Mouse (Mus musculus): ENCODE measurements at regions not wholly inside any gene's neighbourhood (a gene's known extent, or its start where the extent isn't known, plus 50 kb on each side); places are given as distances from the start of the nearest gene placed in this dataset.

- ChIA-PET CTCF (no interaction called here), POLR2A (no interaction called here)
- in situ Hi-C loops (cut with MboI; ENCODE audit: low pct_unique_long_range_greater_than_20kb) = no loop called here
- ATAC-seq (no peak), DNase-seq (ENCODE audit: low read depth, low spot score) (no peak)
- H3K27me3 ChIP-seq = peaks cover 8% of the 10 kb centered on the region
- no peak for TF ChIP-seq CTCF (IDR thresholded peaks at IDR 0.05)
Observed at GRCm38 (mm10) chr1:185695394-185695793, 240.7 kb downstream of the Slc30a10 start.

DNA sequence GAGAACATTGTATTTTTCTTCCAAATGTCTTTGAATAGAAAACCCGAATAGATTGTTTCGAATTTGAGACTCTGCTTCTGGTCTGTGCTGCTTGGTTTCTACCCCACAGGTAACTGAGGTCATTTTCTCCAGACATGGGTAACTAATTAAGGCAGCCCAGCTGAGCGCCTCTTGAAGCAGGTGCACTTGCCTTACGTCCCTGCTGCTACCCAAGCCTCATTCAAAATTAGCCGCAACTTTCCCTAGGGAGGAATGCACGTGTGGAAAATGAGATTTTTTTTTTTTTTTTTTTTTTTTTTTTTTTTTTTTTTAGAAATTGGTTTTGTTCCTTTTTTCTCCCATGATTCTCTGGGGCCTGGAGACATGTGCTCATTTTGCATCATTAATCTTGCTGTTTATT, 245.1 kb downstream of the Slc30a10 start:
- DNase-seq (ENCODE audit: low read depth, low spot score) (no peak), ATAC-seq (no peak)
- POLR2A ChIA-PET = no interaction called here
- peaks cover 16% of the 10 kb centered on the region for H3K27me3 ChIP-seq
- no peak for TF ChIP-seq CTCF (IDR thresholded peaks at IDR 0.05)
- CTCF ChIA-PET = no interaction called here
- in situ Hi-C loops (cut with MboI; ENCODE audit: low pct_unique_long_range_greater_than_20kb) = no loop called here

DNA sequence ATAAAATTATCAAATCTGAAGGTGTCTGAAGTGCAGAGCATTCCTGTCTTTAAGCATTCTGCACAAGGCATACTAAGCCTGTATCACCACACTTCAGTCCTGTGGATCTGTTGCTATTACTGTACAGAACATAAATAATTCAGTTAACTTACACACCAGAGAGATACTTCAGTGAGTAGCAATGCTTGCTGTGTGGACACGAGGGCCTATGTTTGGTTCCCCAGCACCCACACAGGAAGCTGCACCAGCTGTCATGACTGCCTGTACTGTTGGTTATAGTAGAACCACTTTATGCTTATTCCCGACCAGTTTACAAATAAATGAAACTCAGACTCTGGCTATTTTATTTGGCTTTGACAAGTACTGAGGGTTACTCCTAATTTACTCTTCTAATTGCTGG, 271.7 kb downstream of the Slc30a10 start:
- in situ Hi-C loops (cut with MboI; ENCODE audit: low pct_unique_long_range_greater_than_20kb) = no loop called here
- TF ChIP-seq CTCF (IDR thresholded peaks at IDR 0.05) = no peak

GRCm38 (mm10) chr1:185726811-185727210, 272.2 kb downstream of the Slc30a10 start:
- DNase-seq (ENCODE audit: low read depth, low spot score) (no peak), ATAC-seq (no peak)
- ChIA-PET CTCF (interaction anchor here (1.4 kb wide), 1 partner anchor 27 kb away, joined by 4 read pairs; no protein-coding TSS in a partner anchor), POLR2A (no interaction called here)
- TF ChIP-seq CTCF (IDR thresholded peaks at IDR 0.05) = no peak
- no peaks in the 10 kb centered on the region for H3K27me3 ChIP-seq
- in situ Hi-C loops (cut with MboI; ENCODE audit: low pct_unique_long_range_greater_than_20kb) = no loop called here

More for the DNA sequence above, 271.7 kb downstream of the Slc30a10 start:
- DNase-seq (ENCODE audit: low read depth, low spot score) (no peak), ATAC-seq (no peak)
- H3K27me3 ChIP-seq = no peaks in the 10 kb centered on the region
- CTCF ChIA-PET = interaction anchor here (1.4 kb wide), 1 partner anchor 27 kb away, joined by 4 read pairs; no protein-coding TSS in a partner anchor
- POLR2A ChIA-PET = no interaction called here

GRCm38 (mm10) chr1:185727749-185728148, 273.1 kb downstream of the Slc30a10 start:
- no peaks in the 10 kb centered on the region for H3K27me3 ChIP-seq
- ATAC-seq (no peak), DNase-seq (ENCODE audit: low read depth, low spot score) (no peak)
- no peak for TF ChIP-seq CTCF (IDR thresholded peaks at IDR 0.05)
- in situ Hi-C loops (cut with MboI; ENCODE audit: low pct_unique_long_range_greater_than_20kb) = no loop called here
- CTCF ChIA-PET = interaction anchor here (1.4 kb wide), 1 partner anchor 26 kb away, joined by 4 read pairs; no protein-coding TSS in a partner anchor
- POLR2A ChIA-PET = no interaction called here

DNA sequence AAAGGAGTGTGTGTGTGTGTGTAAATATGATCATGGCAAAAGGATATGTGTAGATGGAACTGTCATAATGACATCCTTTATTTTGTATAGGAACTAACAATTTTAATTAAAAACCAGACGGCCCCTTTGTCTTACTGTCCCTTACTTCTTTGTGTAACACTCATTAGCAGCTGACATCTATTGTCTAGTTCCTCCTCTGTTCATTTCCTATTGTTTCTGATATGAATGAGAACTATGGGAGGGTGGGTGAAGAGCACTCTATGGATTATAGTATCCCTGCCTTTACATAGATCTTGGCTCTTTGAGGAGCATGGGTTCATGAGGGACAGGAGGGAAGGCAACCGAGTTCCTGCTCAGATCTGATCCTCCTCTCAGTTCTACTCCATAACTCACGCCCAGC, 273.8 kb downstream of the Slc30a10 start:
- in situ Hi-C loops (cut with MboI; ENCODE audit: low pct_unique_long_range_greater_than_20kb) = no loop called here
- CTCF ChIA-PET = no interaction called here
- POLR2A ChIA-PET = no interaction called here
- no peak for ATAC-seq
- no peak for TF ChIP-seq CTCF (IDR thresholded peaks at IDR 0.05)
- no peaks in the 10 kb centered on the region for H3K27me3 ChIP-seq
- no peak for DNase-seq (ENCODE audit: low read depth, low spot score)

GRCm38 (mm10) chr1:185731062-185731461, 276.4 kb downstream of the Slc30a10 start:
- CTCF ChIA-PET = no interaction called here
- in situ Hi-C loops (cut with MboI; ENCODE audit: low pct_unique_long_range_greater_than_20kb) = no loop called here

DNA sequence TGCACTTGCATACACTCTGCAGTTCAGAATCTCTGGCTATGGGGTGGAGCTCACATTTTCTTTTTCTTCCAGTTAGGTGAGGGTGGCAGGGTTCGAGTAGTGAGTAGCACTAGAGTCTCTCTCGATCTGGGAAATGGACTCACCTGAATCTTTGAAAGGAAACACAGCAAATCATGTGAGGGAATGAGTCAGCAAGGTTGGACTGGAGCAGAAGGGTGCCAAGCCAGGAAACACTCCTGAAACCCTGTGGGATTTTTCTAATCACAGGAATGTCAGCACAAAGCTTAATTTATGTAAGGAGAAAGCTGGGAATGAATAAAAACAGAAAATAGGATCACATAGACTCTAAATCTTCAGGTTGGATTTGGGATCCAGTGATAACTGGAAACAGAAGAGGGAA, 282.1 kb downstream of the Slc30a10 start:
- CTCF ChIA-PET = no interaction called here
- POLR2A ChIA-PET = interaction anchor here (0.6 kb wide), 1 partner anchor 1018 kb away, joined by 5 read pairs; no protein-coding TSS in a partner anchor
- TF ChIP-seq CTCF (IDR thresholded peaks at IDR 0.05) = no peak
- in situ Hi-C loops (cut with MboI; ENCODE audit: low pct_unique_long_range_greater_than_20kb) = no loop called here
- ATAC-seq (no peak), DNase-seq (ENCODE audit: low read depth, low spot score) (peak; percentile 53)
- H3K27me3 ChIP-seq = no peaks in the 10 kb centered on the region

More at GRCm38 (mm10) chr1:185731062-185731461, 276.4 kb downstream of the Slc30a10 start:
- TF ChIP-seq CTCF (IDR thresholded peaks at IDR 0.05) = no peak
- DNase-seq (ENCODE audit: low read depth, low spot score) (no peak), ATAC-seq (no peak)
- POLR2A ChIA-PET = no interaction called here
- no peaks in the 10 kb centered on the region for H3K27me3 ChIP-seq

- ATAC-seq (peak; percentile 31), DNase-seq (ENCODE audit: low read depth, low spot score) (no peak)
- no peaks in the 10 kb centered on the region for H3K27me3 ChIP-seq
- no peak for TF ChIP-seq CTCF (IDR thresholded peaks at IDR 0.05)
- in situ Hi-C loops (cut with MboI; ENCODE audit: low pct_unique_long_range_greater_than_20kb) = no loop called here
- ChIA-PET POLR2A (interaction anchor here (1.2 kb wide), 1 partner anchor 9 kb away, joined by 3 read pairs; no protein-coding TSS in a partner anchor), CTCF (interaction anchor here (1.0 to 1.2 kb wide), 2 partner anchors 12 to 13 kb away, joined by 3 read pairs; no protein-coding TSS in a partner anchor)
Observed at GRCm38 (mm10) chr1:185741034-185741890, 286.6 kb downstream of the Slc30a10 start.

GRCm38 (mm10) chr1:185749251-185749650, 294.6 kb downstream of the Slc30a10 start:
- no peak for TF ChIP-seq CTCF (IDR thresholded peaks at IDR 0.05)
- in situ Hi-C loops (cut with MboI; ENCODE audit: low pct_unique_long_range_greater_than_20kb) = no loop called here
- no peak for ATAC-seq
- CTCF ChIA-PET = no interaction called here
- H3K27me3 ChIP-seq = no peaks in the 10 kb centered on the region
- POLR2A ChIA-PET = no interaction called here
- no peak for DNase-seq (ENCODE audit: low read depth, low spot score)
